Mouse (Mus musculus): Measurements from ENCODE around the gene Arl10. TPM values are rescaled to one million over a fixed set of nuclear protein-coding genes. Genes with fewer than 3 reads are reported as not detected.

The Arl10 gene
- polyA plus RNA-seq (2012): 11.3 and 12.8 TPM in 2 replicates

DNA sequence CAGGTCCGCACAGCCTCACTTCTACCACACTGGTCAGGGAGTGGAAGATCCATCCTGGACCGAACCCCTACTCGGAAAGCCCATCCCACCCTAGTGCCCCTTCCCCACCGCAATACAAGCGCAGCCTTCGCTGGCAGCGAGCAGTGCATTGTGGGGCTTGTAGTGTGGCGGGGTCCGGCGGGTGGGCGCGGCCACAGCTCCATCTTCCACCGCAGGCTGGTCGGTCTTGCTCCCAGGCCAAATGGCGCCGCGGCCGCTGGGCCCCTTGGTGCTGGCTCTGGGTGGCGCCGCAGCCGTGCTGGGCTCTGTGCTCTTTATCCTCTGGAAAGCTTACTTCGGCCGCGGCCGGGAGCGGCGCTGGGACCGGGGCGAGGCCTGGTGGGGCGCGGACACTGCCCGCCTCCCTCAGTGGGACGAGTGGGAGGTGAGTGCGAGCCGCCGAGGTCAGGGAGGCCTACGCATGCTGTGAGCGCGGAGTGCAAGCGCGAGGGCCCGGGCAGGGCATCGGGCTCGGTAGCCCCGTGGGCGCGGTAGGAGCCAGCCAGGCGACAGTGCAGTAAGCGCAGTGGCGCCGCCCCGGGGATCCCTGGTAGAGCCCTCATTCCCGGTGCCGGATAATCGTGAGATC, at the start of gene Arl10:
Gene Arl10, plus strand, starts transcription at position 162 of the 628 bp plus-strand sequence.

DNA sequence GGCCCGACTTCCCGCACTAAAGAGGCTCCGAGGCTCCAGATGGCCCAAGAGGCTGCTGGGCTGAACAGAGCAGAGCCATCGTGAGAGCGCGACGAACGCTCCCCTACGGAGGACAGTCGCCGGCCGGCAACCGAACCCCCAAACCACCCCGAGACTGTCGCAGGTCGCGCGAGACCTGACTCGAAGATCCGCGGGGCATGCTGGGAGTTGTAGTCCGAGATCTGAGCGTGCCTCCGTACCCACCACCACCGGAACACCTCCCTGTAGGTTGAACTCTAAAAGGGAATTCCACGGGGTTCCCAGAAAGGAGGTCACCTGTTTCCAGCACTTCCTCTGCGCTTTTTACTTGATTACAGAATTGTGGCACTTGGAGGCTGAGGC, 9.6 kb upstream of the Arl10 start, which contains the start of gene 4833439L19Rik:
Gene 4833439L19Rik, minus strand, starts transcription at position 235 of the 381 bp plus-strand sequence.

DNA sequence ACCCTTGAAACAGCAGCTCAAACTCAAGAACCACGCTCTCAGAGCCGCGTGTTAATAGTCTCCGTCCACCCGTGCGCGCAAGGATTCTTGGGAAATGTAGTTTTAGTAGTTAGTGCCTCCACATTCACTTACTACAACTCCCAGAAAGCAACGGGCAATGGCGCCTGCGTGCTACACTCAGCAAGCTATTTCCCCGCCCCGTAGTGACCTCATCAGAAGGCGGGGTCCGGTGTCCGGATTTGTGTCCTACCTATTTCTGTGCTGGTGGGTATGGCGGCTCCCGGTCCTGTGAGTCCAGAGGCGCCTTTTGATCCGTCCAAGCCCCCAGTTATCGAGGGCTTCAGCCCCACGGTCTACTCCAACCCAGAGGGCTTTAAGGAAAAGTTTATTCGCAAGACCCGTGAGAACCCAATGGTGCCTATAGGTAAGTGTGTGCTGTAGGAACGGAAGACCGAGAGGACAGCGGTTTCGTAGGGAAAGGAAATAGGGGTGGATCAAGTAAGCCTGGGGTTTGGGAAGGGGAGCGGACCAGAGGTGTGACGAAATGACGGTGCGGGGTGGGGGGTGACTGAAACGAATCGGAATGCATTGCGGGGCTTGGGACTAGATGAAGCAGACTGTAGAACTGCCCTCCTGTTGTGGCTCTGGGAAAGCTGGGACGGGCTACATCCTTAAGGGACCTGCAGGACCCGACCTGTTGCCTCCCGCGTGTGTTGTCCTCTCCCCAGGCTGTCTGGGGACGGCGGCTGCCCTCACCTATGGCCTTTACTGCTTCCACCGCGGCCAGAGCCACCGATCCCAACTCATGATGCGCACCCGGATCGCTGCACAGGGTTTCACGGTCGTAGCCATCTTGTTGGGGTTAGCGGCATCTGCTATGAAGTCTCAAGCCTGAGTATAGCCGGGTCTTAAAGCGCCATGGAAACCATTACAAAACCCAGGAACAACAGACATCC, 15.5 kb downstream of the Arl10 start, which contains the start of the genes Nop16 and Higd2a:
Gene Nop16, minus strand, starts transcription at position 95 of the 956 bp plus-strand sequence.
Gene Higd2a, plus strand, starts transcription at position 212 of the 956 bp plus-strand sequence.

DNA sequence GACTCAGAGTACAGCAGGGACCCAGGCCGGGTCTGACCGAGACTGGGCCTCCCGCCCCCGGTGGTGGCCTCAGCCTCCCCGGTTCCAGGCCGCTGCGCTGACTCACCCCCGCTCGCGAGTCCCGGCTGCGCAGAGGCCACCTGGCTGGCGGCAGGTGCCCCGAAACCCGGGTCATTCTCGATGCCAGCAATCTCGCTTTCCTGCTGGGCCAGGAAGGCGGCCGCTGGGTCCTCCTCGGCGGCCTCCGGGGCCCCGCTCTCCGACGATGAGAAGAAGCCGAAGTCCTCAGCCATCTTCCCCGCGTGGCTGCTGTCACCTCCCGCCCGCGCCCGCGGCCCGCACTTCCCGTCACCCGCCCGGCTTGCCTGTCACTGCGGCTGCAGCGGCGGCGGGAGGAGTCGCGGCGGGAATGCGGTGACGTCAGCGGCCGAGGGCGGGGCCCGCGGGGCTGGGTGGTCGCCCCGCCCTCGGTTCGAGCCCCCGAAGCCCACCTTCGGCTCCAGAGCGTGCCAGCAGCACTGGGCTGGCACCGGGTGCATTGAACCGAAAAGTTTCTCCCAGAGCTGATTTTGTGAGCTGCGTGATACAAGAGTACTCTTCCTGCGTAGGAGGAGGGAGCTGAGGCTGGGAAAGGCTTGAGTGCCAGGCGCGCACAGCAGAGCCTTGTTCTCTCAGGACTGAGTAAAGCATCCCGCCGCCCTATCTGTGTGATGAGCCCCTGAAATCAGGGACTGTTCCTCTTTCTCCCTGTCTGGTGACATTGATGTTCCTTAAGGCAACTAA, 36.3 kb downstream of the Arl10 start, which contains the start of gene Cltb:
Gene Cltb, minus strand, starts transcription at position 373 of the 783 bp plus-strand sequence.

DNA sequence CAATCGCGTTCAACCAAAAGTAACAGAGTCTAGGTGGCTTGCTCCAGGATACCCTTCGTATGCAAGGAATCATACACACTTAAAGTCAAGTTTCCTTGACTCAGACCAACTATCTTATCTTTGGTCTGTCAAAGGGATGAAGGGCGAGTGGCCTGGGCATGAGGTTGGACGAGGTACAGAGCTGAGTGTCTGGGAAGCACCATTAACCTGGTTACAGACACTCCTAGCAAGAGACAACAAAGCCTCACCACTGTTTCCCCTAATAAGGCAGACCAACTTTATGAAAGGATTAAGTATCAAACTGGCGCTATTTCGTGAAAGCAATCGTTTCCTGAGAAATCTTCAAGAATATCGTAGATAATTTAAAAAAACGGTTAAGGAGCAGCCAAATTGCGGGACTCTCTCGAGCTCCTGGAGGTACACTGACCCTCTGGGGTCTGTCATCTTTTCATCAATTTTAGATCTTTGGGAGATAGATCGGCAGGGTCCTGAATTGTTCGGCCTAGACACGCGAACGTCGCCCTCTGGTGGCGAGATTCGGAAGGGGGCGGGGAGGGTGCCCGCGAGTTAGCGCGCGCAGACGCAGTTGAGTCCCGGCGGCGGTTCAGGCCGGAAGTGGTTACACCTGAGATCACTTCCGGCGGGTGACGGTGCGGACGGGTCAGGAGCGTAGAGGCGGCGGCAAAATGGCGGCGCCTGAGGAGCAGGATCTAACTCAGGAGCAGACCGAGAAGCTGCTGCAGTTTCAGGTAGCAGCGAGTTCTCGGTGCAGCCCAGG, 46.5 kb downstream of the Arl10 start, which contains the start of gene Faf2:
Gene Faf2, plus strand, starts transcription at position 630 of the 778 bp plus-strand sequence.

Other genes with a start within 250 kb of the Arl10 start
- 8.0 and 8.8 TPM in 2 replicates for gene Cplx2, start 203.7 kb upstream of the Arl10 start, polyA plus RNA-seq (2012)
- gene Thoc3, start 106.2 kb upstream of the Arl10 start, polyA plus RNA-seq (2012): 110 and 135 TPM in 2 replicates
- gene Simc1, start 71.2 kb upstream of the Arl10 start, polyA plus RNA-seq (2012): 1.2 and 3.5 TPM in 2 replicates
- gene 4833439L19Rik, start 9.6 kb upstream of the Arl10 start, polyA plus RNA-seq (2012): 31.2 and 34.3 TPM in 2 replicates
- 50.1 and 65.2 TPM in 2 replicates for gene Nop16, start 15.1 kb downstream of the Arl10 start, polyA plus RNA-seq (2012)
- 57.0 and 57.7 TPM in 2 replicates for gene Higd2a, start 15.2 kb downstream of the Arl10 start, polyA plus RNA-seq (2012)
- 43.2 and 64.2 TPM in 2 replicates for gene Cltb, start 36.3 kb downstream of the Arl10 start, polyA plus RNA-seq (2012)
- 10.4 and 13.4 TPM in 2 replicates for gene Faf2, start 46.8 kb downstream of the Arl10 start, polyA plus RNA-seq (2012)
- gene Rnf44, start 118.9 kb downstream of the Arl10 start, polyA plus RNA-seq (2012): 415 and 551 TPM in 2 replicates
- gene Cdhr2, start 126.4 kb downstream of the Arl10 start, polyA plus RNA-seq (2012): 0.02 TPM in 1 of 2 replicates, not detected in the other
- not detected in 2 replicates for gene Gprin1, start 174.9 kb downstream of the Arl10 start, polyA plus RNA-seq (2012)
- gene Sncb, start 191.6 kb downstream of the Arl10 start, polyA plus RNA-seq (2012): not detected in 2 replicates
- not detected in 2 replicates for gene Eif4e1b, start 209.0 kb downstream of the Arl10 start, polyA plus RNA-seq (2012)
- gene Tspan17, start 214.4 kb downstream of the Arl10 start, polyA plus RNA-seq (2012): 2.0 and 2.8 TPM in 2 replicates